Mouse (Mus musculus): Measurements from ENCODE around the gene Skint10.

The Skint10 gene

DNA sequence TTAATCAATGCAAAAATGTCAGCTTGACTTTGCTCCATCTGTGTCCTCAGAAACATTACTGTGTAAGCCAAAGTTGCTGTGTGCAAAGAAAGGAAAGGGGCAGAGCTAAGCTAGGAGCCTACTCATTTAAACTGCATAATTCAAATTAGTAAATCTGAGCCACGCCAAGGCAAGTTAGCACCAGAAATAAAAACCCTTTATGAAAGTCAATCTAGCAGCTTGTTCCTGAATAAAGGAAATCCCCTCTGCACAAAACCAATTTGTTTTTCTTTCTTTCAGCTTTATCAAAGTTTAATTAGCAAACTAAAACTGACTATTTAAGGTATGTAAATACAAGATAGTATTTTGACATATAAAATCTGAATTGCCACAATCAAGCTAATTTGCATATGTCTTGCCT, at the start of gene Skint10:
Gene Skint10, minus strand, starts transcription at position 101 of the 400 bp plus-strand sequence.
- no peak for DNase-seq (ENCODE audit: extremely low spot score)

DNA sequence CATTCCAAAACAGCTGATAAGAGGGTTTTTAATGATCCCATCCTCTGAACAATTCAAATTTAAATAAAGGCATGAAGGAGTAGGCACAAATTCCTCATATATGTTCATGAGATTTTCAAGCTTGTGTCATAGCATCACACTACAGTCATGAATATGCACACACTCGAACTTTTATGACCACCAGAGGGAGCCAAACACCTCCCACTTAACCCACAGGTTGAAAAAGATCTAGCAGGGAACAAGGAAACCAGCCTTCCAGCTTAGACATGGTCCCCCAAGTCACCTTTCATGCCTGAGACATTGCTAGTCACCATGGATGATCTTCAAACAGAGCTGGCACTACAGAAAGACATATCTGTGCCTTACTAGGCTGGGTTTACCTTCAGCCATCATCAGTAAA, 16.0 kb upstream of the Skint10 start:
- DNase-seq (ENCODE audit: extremely low spot score) = no peak
